Mouse (Mus musculus) heart, adult 18-20 months (tissue): ENCODE measurements around the gene Vapb. TPM values are rescaled to one million over a fixed set of nuclear protein-coding genes. Genes with fewer than 3 reads are reported as not detected.
"Not testable (repeated sequence)": the region's sequence is repeated elsewhere in the genome, so short reads cannot be mapped to it uniquely, and the experiment has no call there.

Source experiments
- DNase-seq, 2 experiments: peaks; one replicate each; pipeline ENCODE4 v3.0.0; 2021 to 2022; ENCODE audit warnings: mixed read lengths in 1 of 2
- long read RNA-seq, 2 experiments: library from polyadenylated mRNA; stranded (forward); transcript quantifications; one replicate each; pipeline ENCODE4 v2.0.0; 2021
- total RNA-seq, 2 experiments: library from RNA; stranded (reverse); gene quantifications; 2 replicates each; pipeline ENCODE4 v1.2.3; 2021

Vapb gene
- total RNA-seq = 100 to 1,000 TPM; 111 to 126 TPM
- long read RNA-seq, experiment 1, full-length matches to known transcripts = 3 of 8 reads
- long read RNA-seq, experiment 1, partial matches to known transcripts = 1 of 8 reads
- long read RNA-seq, experiment 1, other reads (novel, unspliced or antisense) = 4 of 8 reads
- long read RNA-seq, experiment 2, full-length matches to known transcripts = 1 of 8 reads
- long read RNA-seq, experiment 2, partial matches to known transcripts = 1 of 8 reads
- long read RNA-seq, experiment 2, other reads (novel, unspliced or antisense) = 6 of 8 reads

DNA sequence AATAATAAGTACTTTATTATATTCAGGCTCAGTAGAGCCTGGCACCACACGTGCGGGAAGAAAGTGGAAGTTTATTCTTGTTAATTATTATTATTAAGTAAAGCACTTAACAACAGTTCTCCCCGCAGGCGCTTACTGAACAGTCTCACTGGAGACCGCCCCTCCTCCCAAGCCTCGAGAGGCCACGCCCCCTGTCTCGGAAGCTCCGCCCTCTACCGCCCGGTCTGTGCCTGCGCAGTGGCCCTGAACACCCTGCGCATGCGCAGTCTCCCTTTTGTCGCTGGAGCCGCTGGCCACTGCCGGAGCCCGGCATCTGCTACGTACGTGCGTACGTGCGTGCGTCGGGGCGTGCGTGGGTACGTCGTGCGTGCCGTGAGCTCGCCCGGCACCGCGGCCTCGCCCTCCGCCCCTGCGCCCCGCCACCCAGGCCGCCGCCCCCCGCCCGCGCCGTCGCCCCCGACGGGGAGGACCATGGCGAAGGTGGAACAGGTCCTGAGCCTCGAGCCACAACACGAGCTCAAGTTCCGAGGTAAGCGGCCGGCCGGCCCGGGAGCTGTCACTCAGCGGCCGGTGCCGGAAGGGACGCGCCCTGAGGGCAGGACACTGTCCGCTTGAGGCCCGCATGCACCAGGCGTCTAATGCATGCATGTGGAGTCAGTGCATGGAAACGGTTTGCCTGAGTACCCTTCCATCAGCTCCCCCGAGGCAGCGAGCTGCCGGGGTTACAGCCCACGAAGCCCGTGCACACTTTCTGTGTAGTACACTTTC, at the start of gene Vapb:
Gene Vapb, plus strand, starts transcription at position 290 of the 768 bp plus-strand sequence.
- DNase-seq = peak; percentile 99

- no peak for DNase-seq
Observed at GRCm38 (mm10) chr2:173689835-173690234, 47.5 kb upstream of the Vapb start.

- no peak for DNase-seq
Observed at GRCm38 (mm10) chr2:173691748-173692147, 45.6 kb upstream of the Vapb start.

DNA sequence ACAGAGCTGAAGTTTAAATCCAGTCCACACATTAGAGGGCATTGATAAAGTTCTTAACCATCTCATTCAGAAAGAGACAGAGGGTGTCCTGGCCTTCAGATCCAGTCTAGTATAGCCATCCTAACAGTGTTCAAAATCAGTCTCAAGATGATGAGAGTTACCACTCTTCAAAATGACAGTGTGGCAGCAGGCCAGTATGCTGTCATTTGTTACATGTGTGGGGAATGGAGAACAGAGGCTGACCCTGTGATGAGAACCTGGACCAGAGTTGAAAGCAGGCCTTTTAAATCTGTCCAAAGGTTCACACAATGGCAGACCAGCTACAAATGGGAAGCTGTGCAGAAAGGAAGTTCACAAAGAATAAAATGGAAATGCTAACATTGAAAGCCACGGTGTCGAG, 44.6 kb upstream of the Vapb start:
- DNase-seq = peak; percentile 36 to 47

- DNase-seq = no peak
Observed at GRCm38 (mm10) chr2:173698850-173699249, 38.5 kb upstream of the Vapb start.

- peak; percentile 26 to 46 for DNase-seq
Observed at GRCm38 (mm10) chr2:173702096-173702866, 35.0 kb upstream of the Vapb start.

DNA sequence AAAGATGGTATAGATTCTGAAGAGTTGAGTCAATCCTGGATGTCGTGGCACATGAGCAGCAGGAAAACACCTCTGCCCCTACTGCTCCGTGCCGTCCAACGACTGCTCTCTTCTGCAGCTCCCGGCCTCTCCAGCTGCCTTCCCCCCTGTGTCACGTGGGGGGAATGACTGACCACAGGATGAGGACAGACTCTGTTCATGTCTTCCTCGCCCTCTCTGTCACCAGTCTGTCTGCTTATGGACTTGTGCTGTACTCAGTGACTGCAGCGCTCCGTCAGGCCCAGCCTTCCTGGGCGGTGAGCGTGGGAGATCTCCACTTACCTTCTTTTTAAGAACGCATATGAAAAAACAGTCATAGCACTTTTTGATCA, 34.5 kb upstream of the Vapb start:
- no peak for DNase-seq

DNA sequence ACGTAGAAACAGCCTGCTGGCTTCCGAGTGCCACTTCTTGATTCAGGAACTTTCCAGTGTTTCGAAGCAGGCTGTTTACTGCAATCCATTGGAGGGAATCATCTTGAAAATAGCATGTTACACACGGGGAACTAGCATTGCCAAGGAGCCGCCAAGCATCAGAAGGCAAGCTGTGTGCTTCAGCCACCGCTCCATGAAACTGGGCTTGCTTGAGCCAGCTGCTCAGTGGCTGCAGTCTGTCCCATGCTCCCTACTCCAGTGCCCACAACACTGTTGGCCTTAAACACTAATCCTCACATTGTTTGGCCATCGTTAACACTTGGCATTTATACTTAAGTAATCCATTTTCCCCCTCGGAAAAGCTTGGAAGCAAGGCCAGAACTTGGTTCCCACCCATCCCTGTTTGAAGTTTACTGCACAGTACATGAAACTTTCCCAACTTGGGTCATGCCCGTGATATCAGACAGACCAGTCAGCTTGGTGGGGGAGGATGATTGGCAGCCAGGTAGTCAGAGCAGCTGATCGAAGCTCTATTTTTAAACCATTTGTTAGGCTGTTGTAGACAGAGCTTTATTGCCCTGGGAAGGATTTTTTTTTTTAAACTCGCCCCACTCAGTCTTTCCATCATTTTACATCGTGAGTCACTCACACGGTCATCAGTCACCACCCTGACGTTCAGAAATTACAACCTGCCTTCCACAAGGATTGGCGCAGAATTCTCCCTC, 31.3 kb upstream of the Vapb start:
- DNase-seq = peak; percentile 34 to 36

- not testable (repeated sequence) for DNase-seq
Observed at GRCm38 (mm10) chr2:173707626-173708025, 29.7 kb upstream of the Vapb start.

DNA sequence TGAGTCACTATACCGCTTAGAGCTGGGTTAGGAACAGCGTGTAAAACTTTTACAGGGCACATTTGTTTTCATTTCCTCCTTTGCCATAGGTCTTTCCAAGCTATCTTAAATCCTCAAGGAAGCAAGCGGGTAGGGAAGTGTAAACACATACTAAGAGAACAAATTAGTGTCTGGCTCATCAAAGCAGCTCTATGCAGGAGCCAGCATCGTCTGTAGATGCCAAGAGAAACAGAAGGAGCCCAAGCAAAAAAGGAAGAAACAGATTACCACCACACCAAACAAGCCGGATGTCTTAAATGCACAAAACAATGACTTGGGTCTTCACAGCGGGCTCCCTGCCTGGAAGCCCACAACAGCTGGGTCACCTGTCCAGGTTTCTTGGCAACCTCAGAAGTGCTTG, 27.1 kb upstream of the Vapb start:
- no peak for DNase-seq

DNA sequence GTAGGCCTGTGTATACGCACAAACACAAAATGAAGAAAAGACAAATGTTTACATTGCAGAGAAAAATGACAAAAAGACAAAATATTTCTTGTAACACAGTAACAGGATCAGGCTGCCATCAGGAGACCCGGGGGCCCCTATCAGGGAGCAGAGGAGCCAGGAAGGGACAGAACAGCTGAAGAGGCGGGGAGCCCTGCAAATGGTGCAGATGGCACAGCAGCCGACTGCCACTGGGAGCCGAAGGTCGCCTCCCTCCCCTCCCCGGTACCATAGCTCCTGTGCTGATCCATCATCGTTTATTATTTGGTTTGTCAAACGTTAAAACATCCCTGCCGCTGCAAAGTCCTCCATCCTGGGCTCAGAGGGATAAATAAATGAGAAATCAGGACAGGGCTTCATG, 24.7 kb upstream of the Vapb start:
- DNase-seq = no peak

GRCm38 (mm10) chr2:173713241-173713640, 24.1 kb upstream of the Vapb start:
- DNase-seq = no peak

DNA sequence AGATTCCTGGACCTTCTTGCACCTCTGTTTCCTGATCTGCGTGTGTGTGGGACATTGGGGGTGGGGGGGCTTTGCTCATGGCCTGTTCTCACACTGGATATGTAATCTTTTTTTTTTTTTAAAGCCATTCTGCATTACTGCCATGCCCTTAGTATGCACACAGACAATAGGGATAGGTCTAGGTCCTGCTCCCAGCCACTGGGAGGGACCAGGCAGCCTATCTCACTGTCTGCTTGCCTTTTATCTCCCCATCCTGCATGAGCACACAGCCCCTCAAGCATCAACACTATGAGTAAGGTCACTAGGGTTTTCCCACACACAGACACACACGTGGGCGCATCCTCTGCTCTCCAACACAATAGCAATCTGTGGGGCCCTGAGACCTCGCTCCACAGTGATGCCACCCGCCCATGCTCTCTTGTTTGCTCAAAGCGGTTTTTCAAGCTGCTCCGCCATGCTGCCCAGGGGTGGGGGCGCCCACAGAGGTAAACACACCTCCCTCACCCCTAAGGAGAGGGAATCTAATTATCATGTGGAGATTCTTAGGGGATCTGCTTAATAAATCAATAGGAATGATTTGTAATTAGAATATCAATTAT, 22.6 kb upstream of the Vapb start:
- DNase-seq = no peak

DNA sequence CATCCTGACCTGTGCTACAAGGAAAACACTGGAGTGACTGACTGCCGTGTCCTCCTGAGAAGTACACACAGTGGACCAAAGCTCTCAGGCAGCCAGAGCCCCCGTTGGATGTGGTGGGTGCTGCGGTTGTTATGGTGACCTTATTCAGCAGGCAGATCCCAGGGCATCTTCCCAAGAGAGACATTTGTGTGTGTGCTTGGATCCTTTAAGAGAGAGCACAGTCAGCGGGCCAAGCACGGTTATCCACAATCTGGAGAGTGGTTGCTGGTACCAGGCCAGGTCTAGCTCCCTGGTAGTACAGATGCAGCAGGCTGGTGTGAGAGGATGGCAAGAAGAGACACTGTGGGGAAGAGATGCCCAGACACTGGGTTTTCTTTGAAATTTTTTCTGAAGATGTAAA, 20.3 kb upstream of the Vapb start:
- no peak for DNase-seq

DNA sequence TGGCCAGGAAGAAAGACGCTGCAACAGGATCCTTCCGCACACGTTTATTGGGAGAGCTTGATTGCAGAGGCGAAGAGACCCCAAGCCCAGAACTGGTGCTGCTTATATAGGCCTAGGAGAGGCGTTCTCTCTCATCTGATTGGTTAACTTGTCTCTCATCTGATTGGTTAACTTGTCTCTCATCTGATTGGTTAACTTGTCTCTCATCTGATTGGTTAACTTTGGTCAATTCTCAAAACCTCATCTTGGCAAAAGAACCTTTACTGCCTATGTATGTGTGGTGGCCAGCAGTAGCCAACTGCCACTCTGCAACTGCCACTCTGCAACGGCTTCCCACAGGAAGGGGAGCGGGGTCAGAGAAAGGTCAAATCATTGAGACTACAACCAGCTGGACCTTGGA, 18.2 kb upstream of the Vapb start, which contains the start of gene 1700010B08Rik:
Gene 1700010B08Rik, plus strand, starts transcription at position 301 of the 400 bp plus-strand sequence.
- not testable (repeated sequence) for DNase-seq

- DNase-seq = no peak
Observed at GRCm38 (mm10) chr2:173722251-173722857, 15.0 kb upstream of the Vapb start.

GRCm38 (mm10) chr2:173724382-173724781, 12.9 kb upstream of the Vapb start:
- no peak for DNase-seq

GRCm38 (mm10) chr2:173724940-173725807, 12.1 kb upstream of the Vapb start:
- no peak for DNase-seq

- DNase-seq = no peak
Observed at GRCm38 (mm10) chr2:173725819-173726218, 11.5 kb upstream of the Vapb start.

DNA sequence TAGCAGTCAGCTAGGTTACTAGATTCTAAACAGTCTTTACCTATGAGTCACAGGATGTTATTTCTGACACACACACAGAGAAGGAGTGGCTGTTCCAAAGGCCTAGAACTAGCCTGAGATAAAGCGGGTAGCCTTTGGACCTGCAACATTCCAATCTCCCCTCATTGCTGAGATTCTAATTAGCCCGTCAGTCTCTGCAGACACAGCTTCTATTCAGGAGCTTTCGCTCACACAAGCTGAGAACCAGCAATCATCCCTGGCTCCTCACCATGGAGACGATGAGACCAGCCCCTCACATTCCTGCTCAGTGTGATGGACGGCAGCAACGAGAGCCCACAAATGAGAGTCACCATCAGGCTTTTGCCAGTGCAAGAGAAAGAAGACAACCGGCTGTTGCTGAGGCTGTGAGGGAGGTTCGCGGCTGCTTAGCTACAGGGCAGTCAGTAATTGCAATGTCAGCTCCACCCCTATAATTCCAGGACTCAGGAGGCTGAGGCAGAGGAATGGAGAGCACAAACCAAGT, 6.8 kb upstream of the Vapb start:
- DNase-seq = no peak
